Mouse (Mus musculus) activated CD4-positive, CD25-positive, alpha-beta regulatory T cell (primary cell): ENCODE results near the gene Ch25h. TPM values are rescaled to one million over a fixed set of nuclear protein-coding genes. Genes with fewer than 3 reads are reported as not detected.

Experiments used
- polyA plus RNA-seq, 2 experiments: library from polyadenylated mRNA; unstranded; fragments of 100-300 nt; shearing (Covaris generic); gene quantifications; one replicate each; pipeline ENCODE4 v1.2.1; 2017

The Ch25h gene
- polyA plus RNA-seq, result not detected

DNA sequence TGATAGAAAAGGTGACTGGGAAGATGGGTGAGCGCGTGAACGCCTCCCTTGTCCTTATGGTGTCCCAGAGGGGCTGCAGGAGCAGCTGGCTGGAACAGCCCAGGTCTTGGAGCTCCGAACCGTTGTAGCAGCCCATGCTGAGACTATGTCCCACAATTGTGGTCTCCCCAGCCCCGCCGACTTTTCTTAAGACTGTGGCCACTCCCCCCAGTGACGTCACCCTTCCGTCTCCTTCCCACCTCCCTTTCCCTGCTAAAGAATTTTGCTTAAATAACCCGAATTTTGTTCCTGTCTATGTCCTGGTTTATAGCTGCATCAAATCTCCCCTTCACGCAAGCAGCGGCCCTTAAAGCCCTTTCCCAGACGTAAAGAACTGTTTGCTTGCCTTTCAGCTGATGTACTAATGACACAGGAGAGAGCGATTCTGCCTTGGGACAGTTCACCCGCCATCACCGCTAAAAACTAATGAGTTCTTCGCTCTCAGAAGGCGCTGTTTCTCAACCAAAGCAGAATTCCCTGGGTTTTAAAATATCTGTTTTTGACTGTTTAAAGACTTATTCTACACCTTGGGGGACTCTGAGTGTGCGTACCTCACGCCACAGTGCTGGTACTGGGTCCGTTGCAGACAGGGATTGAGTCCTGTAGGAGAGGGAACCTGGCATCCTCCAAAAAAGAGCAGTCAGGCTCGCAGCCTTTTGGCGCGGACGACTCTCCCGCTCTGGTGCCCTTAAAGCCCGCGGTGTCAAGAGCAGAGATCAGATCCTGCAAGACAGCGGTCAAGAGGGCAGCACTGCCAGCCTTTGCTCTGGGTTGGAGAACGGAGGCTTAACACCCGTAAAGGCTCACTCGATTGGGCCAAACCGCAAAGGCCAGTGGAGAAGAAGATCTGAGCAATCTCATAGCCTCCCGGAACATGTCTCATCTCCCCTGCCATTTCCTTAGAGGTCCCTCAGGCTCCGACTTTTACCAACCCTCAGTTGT is at the start of gene Ch25h:
Gene Ch25h, minus strand, starts transcription at position 174 of the 981 bp plus-strand sequence.

Other genes with a start within 250 kb of the Ch25h start
- under 1 TPM in 1 of 2 experiments, not detected in 1; 0.14 TPM for gene Acta2, start 219.6 kb downstream of the Ch25h start, polyA plus RNA-seq
- gene Fas, start 184.5 kb downstream of the Ch25h start, polyA plus RNA-seq, result 100 to 1,000 TPM in 1 of 2 experiments, 10 to 100 TPM in 1; 71.8 to 105 TPM
- gene Lipa, start 52.3 kb upstream of the Ch25h start, polyA plus RNA-seq, result 10 to 100 TPM; 67.1 to 72.4 TPM
- 10 to 100 TPM; 29.4 to 30.1 TPM for gene Ifit2, start 75.5 kb upstream of the Ch25h start, polyA plus RNA-seq
- 10 to 100 TPM; 45.3 to 54.8 TPM for gene Ifit3, start 108.4 kb upstream of the Ch25h start, polyA plus RNA-seq
- 100 to 1,000 TPM in 1 of 2 experiments, 10 to 100 TPM in 1; 70.8 to 124 TPM for gene Ifit1bl1, start 126.8 kb upstream of the Ch25h start, polyA plus RNA-seq
- 10 to 100 TPM in 1 of 2 experiments, 1 to 10 TPM in 1; 6.2 to 13.9 TPM for gene Ifit3b, start 132.8 kb upstream of the Ch25h start, polyA plus RNA-seq
- gene Ifit1bl2, start 165.6 kb upstream of the Ch25h start, polyA plus RNA-seq, result 1 to 10 TPM; 1.0 to 1.9 TPM
- 10 to 100 TPM; 47.1 to 56.2 TPM for gene Ifit1, start 165.7 kb upstream of the Ch25h start, polyA plus RNA-seq